Comparison of ENCODE assay signal across 10 mouse cellular contexts in the genomic region with DNA sequence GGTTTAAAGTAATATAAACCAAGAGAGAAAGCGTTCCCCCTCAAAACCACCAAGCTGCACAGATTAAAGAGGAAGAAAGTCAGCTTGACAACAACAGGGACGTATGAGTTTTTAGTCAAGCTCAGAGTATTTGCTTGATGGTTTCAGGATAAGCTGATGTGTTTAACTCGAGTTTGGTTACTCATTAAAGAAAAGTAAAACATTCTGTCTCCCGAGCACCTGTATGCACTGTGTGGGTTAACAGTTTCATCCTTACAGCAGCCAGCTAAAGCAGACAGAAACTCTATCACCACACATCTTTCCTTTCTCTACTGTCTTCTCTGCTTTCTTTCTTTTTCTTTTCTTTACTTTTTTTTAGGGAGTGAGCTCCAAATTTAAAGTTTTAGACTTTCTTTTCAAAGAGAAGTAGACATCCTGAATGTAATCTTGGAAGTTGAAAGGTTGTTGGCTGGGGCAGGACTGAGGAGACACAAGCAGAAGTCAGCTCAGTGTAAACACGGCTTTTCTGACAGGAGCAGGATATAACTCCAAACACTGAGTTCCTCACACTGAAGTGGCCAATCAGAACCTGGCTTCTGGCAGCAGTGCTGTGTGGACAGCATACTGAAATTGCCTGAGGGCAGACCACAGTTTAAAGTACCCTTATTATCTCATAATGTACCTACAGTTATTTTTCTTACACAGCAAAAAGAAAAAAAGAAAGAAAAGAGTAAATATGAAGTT.
DNase-seq lines count a peak whose midpoint lies in the region; ATAC-seq lines count a peak whose summit lies in the region.
"Had no signal": no experiment of that assay in that cellular context is flagged by ENCODE, and none has a peak within 500 bp of the region (broad histone marks: within the 10 kb centered on the region; RNA-seq: fewer than 3 reads in every experiment).

No protein-coding gene starts in this region.

- no peaks in the 10 kb centered on the region for H3K27me3 ChIP-seq in heart, embryonic 14.5 days (ENCODE audit: control insufficient read depth, insufficient read depth, low read length)
- peaks cover 15% of the 10 kb centered on the region for H3K27me3 ChIP-seq in liver, embryonic 15.5 days

- intact Hi-C loops in left cerebral cortex, postnatal 36 days (cut with DNase I) = loop anchor here (5.0 to 10.0 kb wide), 2 partner anchors 81 to 307 kb away; no protein-coding TSS in a partner anchor

- no peak overlapping the region for H3K27ac ChIP-seq in heart, embryonic 14.5 days (replicated peaks in 1 of 2; ENCODE audit: control insufficient read depth in 1 of 2, insufficient read depth in 1 of 2, low read depth in 2 of 2, low read length in 2 of 2)
- H3K27ac ChIP-seq in liver, embryonic 15.5 days (replicated peaks) = no peak overlapping the region

- H3K9me3 ChIP-seq in heart, embryonic 14.5 days (ENCODE audit: control insufficient read depth, low read length) = no peaks in the 10 kb centered on the region
- no peaks in the 10 kb centered on the region for H3K9me3 ChIP-seq in liver, embryonic 15.5 days (replicated peaks)

- no peak overlapping the region for H3K4me3 ChIP-seq in heart, embryonic 14.5 days (ENCODE audit: control insufficient read depth in 1 of 2, insufficient read depth in 1 of 2, low read depth in 1 of 2, low read length in 2 of 2)
- peak overlapping the region; percentile 55; the same call in 1 of the 2 replicates for H3K4me3 ChIP-seq in liver, embryonic 15.5 days (replicated peaks)

- H3K4me1 ChIP-seq in heart, embryonic 14.5 days (ENCODE audit: control insufficient read depth in 2 of 2, insufficient read depth in 2 of 2, low read length in 2 of 2) = peaks cover 6 to 7% of the 10 kb centered on the region in 2 experiments; a peak in 3 of 4 replicates
- no peaks in the 10 kb centered on the region for H3K4me1 ChIP-seq in liver, embryonic 15.5 days (replicated peaks)

- WGBS in heart, embryonic 14.5 days = 61% methylated on average over 5 of the region's 5 CpGs
- 15% methylated on average over 5 of the region's 5 CpGs for WGBS in liver, embryonic 15.5 days (ENCODE audit: insufficient replicate concordance)

- H3K9ac ChIP-seq in heart, embryonic 14.5 days (ENCODE audit: low read length) = no peak overlapping the region
- no peak overlapping the region for H3K9ac ChIP-seq in liver, embryonic 15.5 days

- 0 out of 2 replicates have a peak overlapping the region, but pooled peaks have one; percentile 98 for H3K4me2 ChIP-seq in heart, embryonic 14.5 days (ENCODE audit: low read length)
- peak overlapping the region; percentile 75 for H3K4me2 ChIP-seq in liver, embryonic 15.5 days

- no peak for DNase-seq in heart, adult 18-20 months
- peak; percentile 29 to 33 for DNase-seq in cerebellum, postnatal 10 days
- no peak for DNase-seq in layer of hippocampus, postnatal 25 days (ENCODE audit: extremely low spot score in 1 of 2, low spot score in 1 of 2)
- DNase-seq in left cerebral cortex, adult 9 months (ENCODE audit: low spot score in 2 of 2) = no peak
- no peak for DNase-seq in left cerebral cortex, postnatal 36 days (ENCODE audit: low spot score in 2 of 2)
- DNase-seq: thymus, postnatal 4 days had no signal

- no peaks in the 10 kb centered on the region for H3K36me3 ChIP-seq in heart, embryonic 14.5 days (ENCODE audit: control insufficient read depth, insufficient read depth, low read length)
- no peaks in the 10 kb centered on the region for H3K36me3 ChIP-seq in liver, embryonic 15.5 days (replicated peaks)

- no peak for ATAC-seq in heart, embryonic 14.5 days (ENCODE audit: insufficient number of reproducible peaks, insufficient read depth, low FRiP score, low read depth)
- ATAC-seq in CD4-positive, CD25-positive, alpha-beta regulatory T cell, adult 4 months = peak; percentile 28
- ATAC-seq in liver, embryonic 15.5 days (ENCODE audit: insufficient read depth) = peak; percentile 66
- ATAC-seq: Patski had no signal

Comparison
In these comparisons a context has a peak if more than half of its experiments do, and no peak if none do; other contexts are left out.
1. DNase-seq: peak in cerebellum, postnatal 10 days (2 of 2); none in heart, adult 18-20 months (0 of 2), layer of hippocampus, postnatal 25 days (0 of 2), left cerebral cortex, adult 9 months (0 of 2) and left cerebral cortex, postnatal 36 days (0 of 2).